Mouse (Mus musculus) cerebellum, adult 2 months (tissue): ENCODE measurements at regions not wholly inside any gene's neighbourhood (a gene's known extent, or its start where the extent isn't known, plus 50 kb on each side); places are given as distances from the start of the nearest gene placed in this dataset.
"Not testable (repeated sequence)": the region's sequence is repeated elsewhere in the genome, so short reads cannot be mapped to it uniquely, and the experiment has no call there.

Experiments used
- DNase-seq, 2 experiments: peaks; one replicate each; pipeline ENCODE4 v3.0.0; 2021
- H3K27ac ChIP-seq: fragments of 200-500 bp; 2 replicates; pipeline ENCODE4 v1.5.1; 2012; ENCODE audit warnings: low read length, control low read depth, inconsistent platforms; ENCODE audit not compliant: insufficient read depth
- H3K27me3 ChIP-seq: fragments of 200-500 bp; 2 replicates; pipeline ENCODE4 v1.6.1; 2012; ENCODE audit warnings: inconsistent platforms, mild to moderate bottlenecking, low read length, moderate library complexity; ENCODE audit not compliant: control insufficient read depth, insufficient read depth
- H3K4me1 ChIP-seq: fragments of 200-500 bp; 2 replicates; pipeline ENCODE4 v1.6.1; 2011; ENCODE audit warnings: low read length; ENCODE audit not compliant: control insufficient read depth, insufficient read depth
- H3K4me3 ChIP-seq: fragments of 200-500 bp; replicated peaks from 2 replicates; pipeline ENCODE3; 2011; ENCODE audit warnings: mild to moderate bottlenecking, low read depth, low read length, control low read depth; ENCODE audit not compliant: insufficient read depth
- CTCF ChIP-seq: fragments of 200-500 bp; IDR thresholded peaks from 2 replicates; pipeline ENCODE4 v1.5.1; 2011; ENCODE audit warnings: low read depth, mild to moderate bottlenecking, control low read depth, low read length, moderate library complexity, borderline replicate concordance; ENCODE audit not compliant: insufficient read depth
- POLR2A ChIP-seq: fragments of 200-500 bp; IDR thresholded peaks from 2 replicates; pipeline ENCODE4 v1.6.1; 2011; ENCODE audit warnings: low read length, control low read depth, borderline replicate concordance; ENCODE audit not compliant: insufficient read depth
- WGBS: fragments of 180-500 bp; shearing (Covaris S2); methylation state at CpG from one replicate; pipeline ENCODE4 v1.1.7; 2018; 5-methylcytosine and 5-hydroxymethylcytosine counted together

- Histone ChIP-seq H3K4me1 (no peaks in the 10 kb centered on the region), H3K4me3 (no peak overlapping the region), H3K27ac (no peak overlapping the region), H3K27me3 (no peaks in the 10 kb centered on the region; the same call in 1 of the 2 replicates)
- WGBS: 69% methylated on average over 3 of the region's 3 CpGs
- TF ChIP-seq POLR2A (no peak), CTCF (no peak)
- DNase-seq: no peak
Observed at GRCm38 (mm10) chr19:35128104-35128503, 205.9 kb downstream of the Kif20b start.

- Histone ChIP-seq H3K27me3 (no peaks in the 10 kb centered on the region), H3K4me1 (no peaks in the 10 kb centered on the region), H3K4me3 (no peak overlapping the region), H3K27ac (no peak overlapping the region)
- TF ChIP-seq POLR2A (no peak), CTCF (no peak)
- DNase-seq: no peak
Observed at GRCm38 (mm10) chr19:35143131-35143530, 221.0 kb downstream of the Kif20b start.

- Histone ChIP-seq H3K4me1 (no peaks in the 10 kb centered on the region), H3K27ac (no peak overlapping the region), H3K4me3 (no peak overlapping the region), H3K27me3 (no peaks in the 10 kb centered on the region)
- 84% methylated on average over 2 of the region's 2 CpGs for WGBS
- no peak for DNase-seq
- TF ChIP-seq CTCF (no peak), POLR2A (no peak)
Observed at GRCm38 (mm10) chr19:35143781-35144180, 221.6 kb downstream of the Kif20b start.

- DNase-seq, H3K27ac ChIP-seq, H3K27me3 ChIP-seq, H3K4me1 ChIP-seq, H3K4me3 ChIP-seq: not testable (repeated sequence)
- 75% methylated on average over 2 of the region's 2 CpGs for WGBS
Observed at GRCm38 (mm10) chr19:35149476-35149875, 227.3 kb downstream of the Kif20b start.

DNA sequence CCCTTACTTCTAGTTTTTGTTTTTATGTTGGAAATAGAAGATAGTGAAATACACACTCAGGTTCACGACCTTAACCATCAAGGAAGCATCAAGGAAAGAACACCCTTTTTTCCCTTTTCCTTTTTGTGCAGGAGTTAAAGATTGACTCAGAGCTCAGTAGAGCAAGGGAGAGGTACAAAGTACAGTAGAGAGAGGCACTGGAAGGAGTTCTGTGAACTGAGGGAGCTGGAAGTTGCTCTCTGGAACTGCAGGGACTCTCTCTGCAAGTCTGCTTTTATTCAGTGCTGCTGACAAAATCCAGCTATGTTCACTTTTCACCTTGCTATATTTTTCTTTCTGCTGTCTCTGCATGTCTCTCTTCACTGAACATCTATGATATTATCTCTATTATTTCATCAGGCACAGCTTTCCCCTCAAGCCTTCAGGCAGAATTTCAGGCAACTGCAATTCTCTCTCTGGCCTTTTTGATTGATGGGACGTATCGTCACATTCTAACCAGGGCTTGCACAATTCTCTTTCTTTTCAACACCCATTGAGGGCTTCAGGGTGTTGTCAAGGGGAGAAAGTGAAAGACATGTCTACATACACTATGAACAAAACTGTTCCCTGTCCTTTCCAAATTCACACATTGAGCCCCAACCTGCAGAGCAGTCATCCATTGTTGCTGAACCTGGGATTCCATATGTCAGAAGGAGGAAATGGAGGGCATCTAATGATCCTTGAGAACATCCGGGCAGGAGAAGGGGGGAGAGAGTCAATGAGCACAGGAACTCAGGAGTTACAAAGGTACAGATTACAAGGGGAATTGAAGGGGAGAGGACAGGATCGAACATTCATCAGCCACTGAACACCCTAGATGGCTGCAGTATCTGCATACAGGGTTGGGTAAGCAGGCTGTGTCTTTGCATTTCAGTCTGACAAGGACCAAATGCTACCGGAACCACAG is 228.9 kb downstream of the Kif20b start:
- WGBS: 83% methylated on average over 6 of the region's 6 CpGs
- Histone ChIP-seq H3K4me3 (no peak overlapping the region), H3K4me1 (no peaks in the 10 kb centered on the region), H3K27ac (no peak overlapping the region), H3K27me3 (no peaks in the 10 kb centered on the region)
- TF ChIP-seq POLR2A (no peak), CTCF (no peak)
- DNase-seq: no peak

GRCm38 (mm10) chr19:35151841-35152240 is 229.7 kb downstream of the Kif20b start:
- H3K4me3 ChIP-seq: no peak overlapping the region
- 87% methylated on average over 5 of the region's 5 CpGs for WGBS
- TF ChIP-seq CTCF: no peak
- TF ChIP-seq POLR2A: no peak
- no peaks in the 10 kb centered on the region for H3K4me1 ChIP-seq
- no peaks in the 10 kb centered on the region for H3K27me3 ChIP-seq
- H3K27ac ChIP-seq: no peak overlapping the region
- no peak for DNase-seq

- TF ChIP-seq CTCF (no peak), POLR2A (no peak)
- 89% methylated on average over 3 of the region's 3 CpGs for WGBS
- H3K27ac ChIP-seq: no peak overlapping the region
- no peak overlapping the region for H3K4me3 ChIP-seq
- no peaks in the 10 kb centered on the region for H3K4me1 ChIP-seq
- DNase-seq: no peak
- no peaks in the 10 kb centered on the region for H3K27me3 ChIP-seq
Observed at GRCm38 (mm10) chr19:35157849-35158248, 235.7 kb downstream of the Kif20b start.

- DNase-seq: no peak
- Histone ChIP-seq H3K27ac (no peak overlapping the region), H3K4me1 (no peaks in the 10 kb centered on the region), H3K27me3 (no peaks in the 10 kb centered on the region), H3K4me3 (no peak overlapping the region)
- TF ChIP-seq CTCF (no peak), POLR2A (no peak)
- 89% methylated on average over 2 of the region's 2 CpGs for WGBS
Observed at GRCm38 (mm10) chr19:35164727-35165126, 242.6 kb downstream of the Kif20b start.
